Mouse (Mus musculus): Measurements from ENCODE around the gene Parvg.

DNA sequence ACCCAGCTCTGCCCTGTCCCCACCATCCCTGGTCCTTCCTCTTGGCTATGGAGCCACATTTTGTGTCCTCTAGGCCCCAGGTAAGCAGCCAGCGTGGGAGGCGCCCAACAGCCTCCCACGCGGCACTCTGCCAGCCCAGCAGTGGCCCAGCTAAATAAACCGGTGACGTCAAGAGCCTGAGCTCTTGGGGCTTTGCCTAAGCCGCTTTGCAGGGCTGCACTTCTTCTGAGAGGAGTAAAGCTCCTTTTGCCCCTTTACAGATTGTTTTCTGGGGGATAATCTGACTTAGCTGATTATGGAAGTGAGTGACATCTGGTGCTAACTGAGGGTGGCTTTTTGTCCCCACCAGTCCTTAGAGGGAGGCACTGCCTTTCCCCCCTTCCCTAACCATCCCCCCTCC is 22.8 kb upstream of the Parvg start:
- TF ChIP-seq CTCF (IDR thresholded peaks at IDR 0.05; ENCODE audit: low read depth, low read length) (no peak), TAL1 (conservative IDR thresholded peaks at IDR 0.05; ENCODE audit: low read depth, low read length) (no peak), GATA1 (IDR thresholded peaks at IDR 0.05; ENCODE audit: borderline replicate concordance, low read length) (no peak), POLR2AphosphoS5 (IDR thresholded peaks at IDR 0.05; ENCODE audit: insufficient replicate concordance, low read depth, low read length) (no peak), GATA2 (IDR thresholded peaks at IDR 0.05; ENCODE audit: borderline replicate concordance, low read depth, low read length) (no peak)
